Mouse (Mus musculus): ENCODE measurements at regions not wholly inside any gene's neighbourhood (a gene's known extent, or its start where the extent isn't known, plus 50 kb on each side); places are given as distances from the start of the nearest gene placed in this dataset.

DNA sequence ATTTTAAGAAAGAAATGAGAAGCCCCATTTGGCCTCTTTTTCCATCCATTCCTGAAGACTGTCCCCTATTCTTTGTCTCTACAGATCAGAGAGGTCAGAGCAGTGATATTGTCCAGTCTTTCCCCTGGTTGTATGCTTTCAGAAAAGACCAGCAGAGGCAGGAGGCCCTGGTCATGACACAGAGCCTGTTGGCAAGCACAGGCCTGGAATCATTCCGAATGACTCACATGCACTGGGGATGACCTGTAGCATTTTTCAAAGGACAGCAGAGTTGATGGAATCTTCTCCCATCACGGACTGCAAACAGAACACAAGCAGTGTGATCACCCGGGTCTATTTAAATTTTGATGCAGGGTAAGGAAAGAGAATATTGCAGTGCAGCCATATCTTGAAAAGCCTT lies 50.2 kb upstream of the Nxt1 start:
- H3K4me3 ChIP-seq = no peak overlapping the region
- H3K4me1 ChIP-seq = no peaks in the 10 kb centered on the region
- H3K27me3 ChIP-seq (ENCODE audit: low read depth, poor library complexity, severe bottlenecking) = no peaks in the 10 kb centered on the region
- no peak for DNase-seq (ENCODE audit: low spot score)
- no peaks in the 10 kb centered on the region for H3K36me3 ChIP-seq
- H3K27ac ChIP-seq = no peak overlapping the region
- H3K9me3 ChIP-seq (replicated peaks) = no peaks in the 10 kb centered on the region
- 73% methylated on average over 3 of the region's 3 CpGs for WGBS

DNA sequence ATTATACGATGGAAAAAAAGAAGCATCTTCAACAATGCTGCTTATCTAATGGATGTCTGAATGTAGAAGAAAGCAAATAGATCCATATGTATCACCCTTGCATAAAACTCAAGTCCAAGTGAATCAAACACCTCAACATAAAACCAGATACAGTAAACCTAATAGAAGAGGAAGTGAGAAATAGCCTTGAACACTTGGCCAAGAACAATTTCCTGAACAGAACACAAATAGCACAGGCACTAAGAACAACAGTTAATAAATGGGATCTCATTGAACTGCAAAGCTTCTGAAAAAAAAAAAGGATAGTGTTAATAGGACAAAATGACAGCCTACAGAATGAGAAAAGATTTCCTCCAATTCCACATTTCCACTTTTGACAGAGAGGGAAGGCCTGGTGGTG lies 60.5 kb upstream of the Nxt1 start:
- Histone ChIP-seq H3K36me3 (no peaks in the 10 kb centered on the region), H3K27me3 (ENCODE audit: low read depth, poor library complexity, severe bottlenecking) (no peaks in the 10 kb centered on the region), H3K4me3 (no peak overlapping the region), H3K9me3 (replicated peaks) (no peaks in the 10 kb centered on the region), H3K27ac (no peak overlapping the region), H3K4me1 (no peaks in the 10 kb centered on the region)
- DNase-seq (ENCODE audit: low spot score) = no peak
- 82% methylated on average over 1 of the region's 1 CpGs for WGBS

DNA sequence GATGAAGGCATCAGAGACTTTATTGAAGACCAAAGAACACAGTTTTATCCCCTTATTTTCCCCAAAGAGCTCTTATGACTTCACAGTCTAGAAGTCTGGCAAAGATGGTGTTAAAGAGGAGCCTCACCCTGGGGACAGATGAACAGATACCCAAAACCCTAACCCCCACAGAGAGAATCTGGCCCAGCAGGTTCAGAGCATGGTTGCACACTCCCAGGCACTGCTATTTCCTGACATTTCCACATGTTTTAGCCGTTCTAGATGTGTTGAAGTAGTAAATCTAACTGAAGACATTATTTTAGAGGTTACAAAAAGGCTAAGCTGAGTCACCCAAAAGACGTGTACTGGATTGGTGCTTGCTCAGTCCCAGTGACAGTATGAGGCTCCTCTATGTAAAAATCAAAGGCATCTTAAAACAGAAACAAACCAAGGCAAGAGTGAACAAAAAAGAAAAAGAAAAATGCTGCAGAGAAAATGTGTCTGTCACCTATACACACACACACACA lies 66.9 kb upstream of the Nxt1 start:
- Histone ChIP-seq H3K27ac (no peak overlapping the region), H3K9me3 (replicated peaks) (no peaks in the 10 kb centered on the region), H3K4me1 (no peaks in the 10 kb centered on the region), H3K27me3 (ENCODE audit: low read depth, poor library complexity, severe bottlenecking) (no peaks in the 10 kb centered on the region), H3K4me3 (no peak overlapping the region), H3K36me3 (no peaks in the 10 kb centered on the region)
- DNase-seq (ENCODE audit: low spot score) = no peak
- 50% methylated on average over 2 of the region's 2 CpGs for WGBS

DNA sequence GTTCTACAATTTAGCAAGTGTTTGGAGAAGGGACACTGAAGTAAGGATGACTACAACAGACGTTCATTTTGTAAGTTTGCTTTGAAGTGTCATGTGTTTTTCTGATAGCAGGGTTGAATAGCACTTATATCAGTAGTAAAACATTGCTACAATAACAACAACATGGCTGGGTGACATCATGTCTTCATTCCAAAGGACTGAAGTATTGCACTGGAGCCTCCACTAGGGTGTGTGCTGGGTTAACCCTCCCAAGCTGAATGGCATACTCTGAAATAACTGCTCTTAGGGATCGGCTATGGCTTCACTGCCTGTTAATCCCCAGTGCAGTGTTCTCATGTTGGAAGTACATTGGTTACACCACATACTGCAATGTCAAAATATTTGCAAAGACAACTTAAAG lies 68.5 kb upstream of the Nxt1 start:
- Histone ChIP-seq H3K27me3 (ENCODE audit: low read depth, poor library complexity, severe bottlenecking) (no peaks in the 10 kb centered on the region), H3K27ac (no peak overlapping the region), H3K4me1 (no peaks in the 10 kb centered on the region), H3K9me3 (replicated peaks) (no peaks in the 10 kb centered on the region), H3K36me3 (no peaks in the 10 kb centered on the region), H3K4me3 (no peak overlapping the region)
- 86% methylated on average over 2 of the region's 2 CpGs for WGBS
- no peak for DNase-seq (ENCODE audit: low spot score)

DNA sequence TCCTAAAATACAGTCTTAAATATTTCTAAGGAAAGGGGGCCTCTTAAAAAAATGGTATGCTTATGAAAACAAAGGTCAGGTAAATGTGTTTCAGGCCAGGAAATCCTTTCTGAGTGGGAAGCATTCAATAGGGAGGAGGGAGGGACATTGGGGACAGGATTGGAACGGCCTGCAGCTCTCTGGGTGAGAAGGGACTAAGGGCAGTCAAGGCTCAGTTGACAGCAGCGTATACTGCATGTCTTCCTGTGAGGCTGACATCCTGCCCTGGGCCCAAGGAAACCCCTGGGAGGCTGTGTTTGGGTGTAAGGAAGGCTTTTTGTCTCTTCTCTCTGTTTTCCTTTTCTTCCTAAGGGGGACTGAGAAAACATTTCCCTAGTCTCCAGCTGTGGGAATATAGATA lies 69.1 kb upstream of the Nxt1 start:
- no peaks in the 10 kb centered on the region for H3K4me1 ChIP-seq
- no peaks in the 10 kb centered on the region for H3K27me3 ChIP-seq (ENCODE audit: low read depth, poor library complexity, severe bottlenecking)
- H3K27ac ChIP-seq = no peak overlapping the region
- 84% methylated on average over 2 of the region's 2 CpGs for WGBS
- H3K36me3 ChIP-seq = no peaks in the 10 kb centered on the region
- H3K4me3 ChIP-seq = no peak overlapping the region
- DNase-seq (ENCODE audit: low spot score) = no peak
- H3K9me3 ChIP-seq (replicated peaks) = no peaks in the 10 kb centered on the region

DNA sequence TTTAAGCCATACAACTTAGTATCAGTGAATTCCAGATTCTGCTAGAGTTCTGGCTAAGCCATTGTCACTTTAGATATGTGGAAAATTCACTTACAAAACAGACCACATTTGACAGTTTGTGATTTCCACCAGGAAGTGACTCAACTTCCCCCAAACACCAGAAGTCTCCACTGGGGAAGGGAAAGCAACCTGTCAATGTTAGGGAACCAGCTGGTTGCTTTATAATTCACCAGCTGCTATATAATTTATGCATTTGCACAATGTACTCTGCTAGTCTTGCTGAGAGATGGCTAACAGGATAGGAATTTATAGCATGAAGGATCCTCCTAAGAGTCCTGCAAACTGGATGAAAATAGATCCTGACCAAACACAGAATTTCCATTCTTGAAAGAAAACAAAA lies 72.9 kb upstream of the Nxt1 start:
- H3K27me3 ChIP-seq (ENCODE audit: low read depth, poor library complexity, severe bottlenecking) = no peaks in the 10 kb centered on the region
- no peak overlapping the region for H3K27ac ChIP-seq
- DNase-seq (ENCODE audit: low spot score) = no peak
- H3K36me3 ChIP-seq = no peaks in the 10 kb centered on the region
- no peaks in the 10 kb centered on the region for H3K9me3 ChIP-seq (replicated peaks)
- H3K4me1 ChIP-seq = no peaks in the 10 kb centered on the region
- no peak overlapping the region for H3K4me3 ChIP-seq

DNA sequence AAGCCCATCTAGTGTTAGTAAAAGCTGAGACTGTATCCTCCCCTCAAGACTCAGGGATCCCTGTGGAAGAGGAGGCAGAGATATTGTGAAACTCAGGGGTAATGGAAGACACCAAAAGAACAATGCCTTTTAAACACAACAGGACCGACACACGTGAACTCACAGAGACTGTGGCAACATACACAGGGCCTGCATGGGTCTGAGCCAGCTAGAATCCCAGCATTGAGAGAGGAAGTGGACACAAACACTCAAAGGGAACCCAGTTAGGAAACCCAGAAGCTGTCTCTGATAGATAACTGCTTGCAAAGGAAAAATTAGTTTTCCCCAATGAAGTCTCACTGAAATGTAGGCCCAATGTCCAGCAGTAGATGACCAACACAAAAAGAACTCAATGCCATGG lies 75.4 kb upstream of the Nxt1 start:
- DNase-seq (ENCODE audit: low spot score) = no peak
- H3K9me3 ChIP-seq (replicated peaks) = no peaks in the 10 kb centered on the region
- no peaks in the 10 kb centered on the region for H3K36me3 ChIP-seq
- no peak overlapping the region for H3K27ac ChIP-seq
- H3K27me3 ChIP-seq (ENCODE audit: low read depth, poor library complexity, severe bottlenecking) = no peaks in the 10 kb centered on the region
- WGBS = 89% methylated on average over 2 of the region's 2 CpGs
- H3K4me3 ChIP-seq = no peak overlapping the region
- H3K4me1 ChIP-seq = no peaks in the 10 kb centered on the region

DNA sequence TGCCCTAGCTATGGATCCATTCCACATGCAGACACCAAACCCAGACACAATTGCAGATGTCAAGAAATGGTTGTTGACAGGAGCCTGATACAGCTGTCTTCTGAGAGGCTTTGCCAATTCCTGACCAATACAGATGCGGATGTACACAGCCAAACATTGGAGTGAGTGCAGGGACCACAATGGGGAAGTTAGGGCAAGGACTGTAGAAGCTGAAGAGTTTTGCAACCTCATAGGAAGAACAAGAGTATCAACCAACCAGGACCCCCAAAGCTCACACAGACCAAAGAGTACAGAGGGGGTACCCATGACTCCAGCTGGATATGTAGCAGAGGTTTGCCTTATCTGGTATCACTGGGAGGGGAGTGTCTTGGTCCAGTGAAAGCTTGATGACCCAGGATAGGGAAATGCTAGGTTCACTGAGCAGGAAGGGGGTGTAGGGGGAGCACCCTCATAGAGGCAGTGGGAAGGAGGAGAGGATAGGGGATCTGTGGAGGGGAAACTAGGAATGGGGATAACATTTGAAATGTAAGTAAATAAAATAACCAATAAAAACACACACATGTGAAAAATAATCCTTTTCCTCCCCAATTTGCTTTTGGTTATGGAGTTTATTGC lies 86.6 kb upstream of the Nxt1 start:
- H3K36me3 ChIP-seq = no peaks in the 10 kb centered on the region
- no peak for DNase-seq (ENCODE audit: low spot score)
- WGBS = 95% methylated on average over 1 of the region's 1 CpGs
- H3K4me3 ChIP-seq = no peak overlapping the region
- H3K27me3 ChIP-seq (ENCODE audit: low read depth, poor library complexity, severe bottlenecking) = no peaks in the 10 kb centered on the region
- no peaks in the 10 kb centered on the region for H3K4me1 ChIP-seq
- no peaks in the 10 kb centered on the region for H3K9me3 ChIP-seq (replicated peaks)
- H3K27ac ChIP-seq = no peak overlapping the region

DNA sequence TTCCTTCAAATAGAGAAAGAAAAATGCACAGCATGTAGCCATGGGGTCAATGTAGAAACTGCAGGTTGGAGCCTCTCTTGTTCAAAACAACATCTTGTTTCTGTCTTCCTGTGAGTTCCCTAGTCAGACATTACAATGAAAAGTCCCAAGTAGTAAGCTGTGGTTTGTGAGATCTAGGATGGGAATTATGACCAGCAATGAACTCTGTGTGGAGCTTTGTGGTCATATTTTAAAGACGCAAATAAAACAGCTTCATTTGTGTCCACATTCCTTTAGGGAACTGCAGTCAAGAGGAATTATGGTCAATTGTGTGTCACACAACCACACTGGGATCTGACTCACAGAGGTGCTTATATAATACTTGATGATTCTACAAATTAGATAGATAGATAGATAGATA lies 90.2 kb upstream of the Nxt1 start:
- H3K4me3 ChIP-seq = no peak overlapping the region
- H3K36me3 ChIP-seq = no peaks in the 10 kb centered on the region
- H3K9me3 ChIP-seq (replicated peaks) = no peaks in the 10 kb centered on the region
- H3K27me3 ChIP-seq (ENCODE audit: low read depth, poor library complexity, severe bottlenecking) = no peaks in the 10 kb centered on the region
- 93% methylated on average over 1 of the region's 1 CpGs for WGBS
- H3K27ac ChIP-seq = no peak overlapping the region
- no peak for DNase-seq (ENCODE audit: low spot score)
- no peaks in the 10 kb centered on the region for H3K4me1 ChIP-seq

DNA sequence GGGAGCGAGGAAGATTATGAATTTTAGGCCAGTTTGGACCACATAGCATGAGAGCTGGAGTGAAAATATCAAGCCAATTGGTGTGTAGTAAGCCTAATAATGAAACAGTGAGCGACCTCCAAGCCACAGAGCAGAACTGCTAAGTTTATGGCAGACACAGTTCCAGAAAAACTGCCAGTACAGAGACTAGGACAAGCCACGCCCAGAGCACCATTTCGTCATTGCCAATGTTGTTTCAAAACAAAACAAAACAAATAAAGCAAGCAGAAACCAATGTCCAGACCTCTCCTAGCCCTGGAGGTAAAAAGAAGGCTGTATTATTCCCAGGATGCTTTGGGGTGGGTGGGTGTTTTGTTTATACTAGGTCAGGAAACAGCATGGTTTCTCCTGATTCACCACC lies 90.7 kb upstream of the Nxt1 start:
- Histone ChIP-seq H3K4me1 (no peaks in the 10 kb centered on the region), H3K36me3 (no peaks in the 10 kb centered on the region), H3K27me3 (ENCODE audit: low read depth, poor library complexity, severe bottlenecking) (no peaks in the 10 kb centered on the region), H3K4me3 (no peak overlapping the region), H3K9me3 (replicated peaks) (no peaks in the 10 kb centered on the region), H3K27ac (no peak overlapping the region)
- DNase-seq (ENCODE audit: low spot score) = no peak
- WGBS = 81% methylated on average over 4 of the region's 4 CpGs

DNA sequence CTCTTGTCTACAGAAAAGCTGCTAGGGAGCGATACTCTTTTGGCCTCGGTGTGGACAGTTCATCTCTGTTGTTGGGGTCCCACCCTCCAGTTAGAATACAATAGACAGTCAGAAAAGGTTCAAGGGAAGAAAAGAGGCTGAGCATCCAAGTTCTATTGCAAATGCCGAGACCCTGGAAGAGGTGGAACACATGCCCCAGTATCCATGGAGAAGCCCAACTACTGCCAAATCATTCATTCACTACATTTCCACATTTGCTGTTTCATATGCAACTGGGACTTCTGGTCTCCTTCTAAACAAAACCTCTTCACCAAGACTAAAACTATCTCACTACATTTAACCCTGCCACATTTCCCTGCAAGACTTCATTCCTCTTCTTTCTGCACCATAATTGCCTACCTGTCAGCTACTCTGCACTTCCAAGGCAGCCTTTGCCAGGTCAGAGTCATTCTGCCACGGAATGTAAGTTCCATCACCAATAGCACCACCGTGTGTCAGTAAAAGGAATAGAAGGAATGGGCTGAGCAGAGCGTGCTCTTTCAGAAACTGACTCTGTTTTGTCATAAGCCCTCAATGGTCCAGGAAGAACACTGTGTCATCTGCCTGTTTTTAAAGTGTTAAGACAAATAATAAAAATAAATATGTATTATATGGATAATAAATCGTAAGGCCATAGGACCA lies 92.0 kb upstream of the Nxt1 start:
- H3K36me3 ChIP-seq = no peaks in the 10 kb centered on the region
- no peaks in the 10 kb centered on the region for H3K9me3 ChIP-seq (replicated peaks)
- no peak overlapping the region for H3K27ac ChIP-seq
- no peaks in the 10 kb centered on the region for H3K27me3 ChIP-seq (ENCODE audit: low read depth, poor library complexity, severe bottlenecking)
- H3K4me3 ChIP-seq = no peak overlapping the region
- H3K4me1 ChIP-seq = no peaks in the 10 kb centered on the region
- WGBS = 44% methylated on average over 7 of the region's 7 CpGs
- no peak for DNase-seq (ENCODE audit: low spot score)

DNA sequence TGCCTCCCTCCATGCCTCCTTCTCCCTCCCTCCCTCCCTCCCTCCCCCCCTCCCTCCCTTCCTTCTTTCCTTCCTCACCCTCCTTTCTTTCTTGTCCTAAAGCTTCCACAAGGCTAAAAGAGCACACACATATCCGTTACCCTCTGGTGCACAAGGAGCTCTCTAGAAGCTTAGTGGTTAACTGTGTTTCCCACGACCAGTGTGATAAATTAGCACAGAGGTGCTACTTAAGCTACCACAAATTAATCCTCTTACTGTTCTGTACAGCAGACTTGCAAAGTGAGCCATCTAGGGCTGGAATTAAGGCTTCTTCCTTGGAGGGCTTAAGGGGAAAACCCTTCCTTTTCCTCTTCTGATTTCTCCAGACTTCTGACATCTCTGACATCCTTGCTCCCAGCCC lies 92.8 kb upstream of the Nxt1 start:
- Histone ChIP-seq H3K36me3 (no peaks in the 10 kb centered on the region), H3K4me1 (no peaks in the 10 kb centered on the region), H3K9me3 (replicated peaks) (no peaks in the 10 kb centered on the region), H3K4me3 (no peak overlapping the region), H3K27me3 (ENCODE audit: low read depth, poor library complexity, severe bottlenecking) (no peaks in the 10 kb centered on the region), H3K27ac (no peak overlapping the region)
- no peak for DNase-seq (ENCODE audit: low spot score)
- 43% methylated on average over 2 of the region's 2 CpGs for WGBS

DNA sequence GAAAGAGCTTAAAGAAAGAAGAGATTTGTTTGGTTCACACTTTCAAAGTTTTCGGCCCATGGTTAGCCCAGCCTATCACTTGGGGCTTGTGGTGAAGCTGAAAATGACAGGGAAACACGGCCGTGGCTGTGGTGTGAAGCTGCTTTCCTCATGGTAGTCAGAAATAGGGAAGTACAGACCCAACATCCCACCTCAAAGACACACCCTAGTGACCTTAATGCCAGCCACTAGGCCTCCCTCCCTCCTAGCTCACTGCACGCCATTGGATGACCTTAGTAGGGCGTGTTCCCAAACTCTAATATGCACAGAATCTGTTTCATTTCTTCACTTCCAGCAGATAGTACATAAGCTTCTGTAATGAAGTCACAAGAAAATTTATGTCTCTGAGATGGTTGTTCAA lies 93.4 kb upstream of the Nxt1 start:
- Histone ChIP-seq H3K27me3 (ENCODE audit: low read depth, poor library complexity, severe bottlenecking) (no peaks in the 10 kb centered on the region), H3K4me3 (no peak overlapping the region), H3K4me1 (no peaks in the 10 kb centered on the region), H3K27ac (no peak overlapping the region), H3K9me3 (replicated peaks) (no peaks in the 10 kb centered on the region), H3K36me3 (no peaks in the 10 kb centered on the region)
- DNase-seq (ENCODE audit: low spot score) = no peak
- WGBS = 80% methylated on average over 5 of the region's 5 CpGs

DNA sequence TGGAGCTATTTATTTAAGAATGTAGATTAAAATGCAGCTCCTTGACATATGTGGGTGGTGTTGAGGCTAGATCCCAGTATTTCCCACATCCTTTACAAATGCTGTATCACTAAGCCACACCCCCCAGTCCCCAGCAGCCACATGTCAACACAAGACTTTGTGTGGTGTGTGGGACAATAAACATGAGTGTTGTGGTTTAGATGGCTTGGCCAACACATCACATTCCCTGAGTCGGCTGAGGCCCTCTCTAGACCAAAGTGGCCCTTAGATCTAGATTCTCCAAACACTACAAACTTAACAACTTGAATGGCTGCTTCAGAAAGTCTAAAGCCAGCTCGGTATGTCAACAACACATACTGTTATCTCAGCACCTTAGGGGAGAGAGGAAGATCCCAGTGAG lies 94.2 kb upstream of the Nxt1 start:
- H3K9me3 ChIP-seq (replicated peaks) = no peaks in the 10 kb centered on the region
- H3K27me3 ChIP-seq (ENCODE audit: low read depth, poor library complexity, severe bottlenecking) = no peaks in the 10 kb centered on the region
- no peak for DNase-seq (ENCODE audit: low spot score)
- H3K27ac ChIP-seq = no peak overlapping the region
- no peaks in the 10 kb centered on the region for H3K4me1 ChIP-seq
- H3K36me3 ChIP-seq = no peaks in the 10 kb centered on the region
- WGBS = 72% methylated on average over 2 of the region's 2 CpGs
- no peak overlapping the region for H3K4me3 ChIP-seq

All from limb, embryonic 10.5 days (tissue).